In genomic region chr9:102831541-102831940, GRCm38 (mm10) we compare ENCODE assay signal across 32 mouse cellular contexts. TPM values are rescaled to one million over a fixed set of nuclear protein-coding genes. Genes with fewer than 3 reads are reported as not detected.
"Had no signal": no experiment of that assay in that cellular context is flagged by ENCODE, and none has a peak within 500 bp of the region (broad histone marks: within the 10 kb centered on the region; RNA-seq: fewer than 3 reads in every experiment).

No protein-coding gene starts in this region.

- H3K9me3 ChIP-seq: limb, embryonic 10.5 days; limb, embryonic 12.5 days; limb, embryonic 13.5 days; limb, embryonic 15.5 days; liver, embryonic 12.5 days; liver, embryonic 13.5 days; liver, embryonic 15.5 days; lung, embryonic 15.5 days; midbrain, embryonic 10.5 days; midbrain, embryonic 12.5 days; midbrain, embryonic 13.5 days; midbrain, embryonic 15.5 days; neural tube, embryonic 12.5 days had no signal

- H3K36me3 ChIP-seq: limb, embryonic 10.5 days; limb, embryonic 12.5 days; limb, embryonic 13.5 days; limb, embryonic 15.5 days; liver, embryonic 12.5 days; liver, embryonic 13.5 days; liver, embryonic 15.5 days; lung, embryonic 15.5 days; midbrain, embryonic 10.5 days; midbrain, embryonic 12.5 days; midbrain, embryonic 13.5 days; midbrain, embryonic 15.5 days; neural tube, embryonic 12.5 days had no signal

- H3K9ac ChIP-seq: limb, embryonic 12.5 days; limb, embryonic 13.5 days; limb, embryonic 15.5 days; liver, embryonic 12.5 days; liver, embryonic 13.5 days; liver, embryonic 14.5 days; liver, embryonic 15.5 days; liver, postnatal 0 days; lung, embryonic 14.5 days; lung, embryonic 15.5 days; midbrain, embryonic 12.5 days; midbrain, embryonic 13.5 days; midbrain, embryonic 15.5 days; neural tube, embryonic 12.5 days had no signal

- DNase-seq: left cerebral cortex, postnatal 4 days; liver; liver, embryonic 13.5 days; liver, postnatal 0 days; lung, adult 18-20 months; lung, adult 2 months; lung, embryonic 14.5 days; lung, postnatal 10 days; lung, postnatal 14 days; lung, postnatal 36 days; lung, postnatal 4 days; midbrain, embryonic 14.5 days had no signal

- ATAC-seq: liver, embryonic 12.5 days; liver, postnatal 0 days; lung, postnatal 0 days; midbrain, embryonic 13.5 days; midbrain, embryonic 15.5 days; midbrain, embryonic 16.5 days had no signal

- H3K4me3 ChIP-seq: limb, embryonic 10.5 days; limb, embryonic 12.5 days; limb, embryonic 13.5 days; limb, embryonic 15.5 days; liver, embryonic 12.5 days; liver, embryonic 13.5 days; liver, embryonic 15.5 days; lung, embryonic 15.5 days; megakaryocyte, embryonic 14.5 days; midbrain, embryonic 10.5 days; midbrain, embryonic 12.5 days; midbrain, embryonic 13.5 days; midbrain, embryonic 15.5 days; neural tube, embryonic 12.5 days had no signal

- H3K27me3 ChIP-seq: limb, embryonic 12.5 days; limb, embryonic 13.5 days; limb, embryonic 15.5 days; lung, embryonic 15.5 days; midbrain, embryonic 12.5 days; midbrain, embryonic 13.5 days; midbrain, embryonic 15.5 days; neural tube, embryonic 12.5 days had no signal

- H3K27ac ChIP-seq: limb, embryonic 10.5 days; limb, embryonic 12.5 days; limb, embryonic 13.5 days; limb, embryonic 15.5 days; liver, embryonic 12.5 days; liver, embryonic 13.5 days; liver, embryonic 14.5 days; liver, embryonic 15.5 days; lung, embryonic 15.5 days; macrophage; midbrain, embryonic 10.5 days; midbrain, embryonic 12.5 days; midbrain, embryonic 13.5 days; midbrain, embryonic 15.5 days; neural tube, embryonic 12.5 days had no signal

- H3K4me2 ChIP-seq: limb, embryonic 12.5 days; limb, embryonic 13.5 days; limb, embryonic 15.5 days; liver, embryonic 11.5 days; liver, embryonic 12.5 days; liver, embryonic 13.5 days; liver, embryonic 15.5 days; lung, embryonic 14.5 days; lung, embryonic 15.5 days; midbrain, embryonic 11.5 days; midbrain, embryonic 12.5 days; midbrain, embryonic 13.5 days; midbrain, embryonic 15.5 days; neural tube, embryonic 12.5 days had no signal

RNA-seq across cellular contexts. Expression of gene Ryk, which starts 3.2 kb away (rescaled TPM):
- total RNA-seq: monocyte, adult 5-6 weeks had no signal
